Mouse (Mus musculus) embryonic facial prominence, embryonic 15.5 days (tissue): ENCODE results near the gene Rabgef1. TPM values are rescaled to one million over a fixed set of nuclear protein-coding genes. Genes with fewer than 3 reads are reported as not detected.

Experiments used
- ATAC-seq: fragments of 200-750 bp; cut with Nextera tagmentation; 2 replicates; pipeline ENCODE4 v1.8.0; 2017; ENCODE audit warnings: low read depth, moderate TSS enrichment; ENCODE audit not compliant: insufficient number of reproducible peaks, low FRiP score, low TSS enrichment
- H3K27ac ChIP-seq: fragments of 300-500 bp; sonication (generic); replicated peaks from 2 replicates; pipeline ENCODE4 v1.5.1; 2015; ENCODE audit warnings: mild to moderate bottlenecking, inconsistent platforms
- H3K27me3 ChIP-seq: fragments of 300-500 bp; sonication (generic); 2 replicates; pipeline ENCODE4 v1.6.1; 2015; ENCODE audit warnings: inconsistent platforms
- H3K36me3 ChIP-seq: fragments of 300-500 bp; sonication (generic); 2 replicates; pipeline ENCODE4 v1.6.1; 2015; ENCODE audit warnings: mild to moderate bottlenecking, inconsistent platforms
- H3K4me1 ChIP-seq: fragments of 300-500 bp; sonication (generic); 2 replicates; pipeline ENCODE4 v1.6.1; 2015; ENCODE audit warnings: inconsistent platforms
- H3K4me2 ChIP-seq: fragments of 300-500 bp; sonication (generic); replicated peaks from 2 replicates; pipeline ENCODE4 v1.6.1; 2015; ENCODE audit warnings: mild to moderate bottlenecking, inconsistent platforms
- H3K4me3 ChIP-seq: fragments of 300-500 bp; sonication (generic); replicated peaks from 2 replicates; pipeline ENCODE4 v1.5.1; 2015; ENCODE audit warnings: mild to moderate bottlenecking, inconsistent platforms
- H3K9ac ChIP-seq: fragments of 300-500 bp; sonication (generic); 2 replicates; pipeline ENCODE4 v1.6.1; 2015; ENCODE audit warnings: inconsistent platforms
- H3K9me3 ChIP-seq: fragments of 300-500 bp; sonication (generic); replicated peaks from 2 replicates; pipeline ENCODE4 v1.6.1; 2016; ENCODE audit warnings: inconsistent platforms
- WGBS: fragments of 180-500 bp; shearing (Covaris S2); methylation state at CpG from one replicate; pipeline ENCODE4 v1.1.7; 2015; 5-methylcytosine and 5-hydroxymethylcytosine counted together
- polyA plus RNA-seq: library from polyadenylated mRNA; unstranded; fragments of >200 nt; fragmentation: Nextera tagmentation; extraction: Ambion mirVana; gene quantifications from 2 replicates; pipeline ENCODE4 v1.2.1, GENCODE M21; 2015

Gene Rabgef1
- polyA plus RNA-seq, 1 experiment from 2014 or later, result 30.1 TPM

- Histone ChIP-seq H3K27me3 (no peaks in the 10 kb centered on the region), H3K36me3 (peaks cover 62% of the 10 kb centered on the region), H3K9me3 (no peaks in the 10 kb centered on the region), H3K9ac (no peak overlapping the region), H3K4me2 (no peak overlapping the region), H3K4me3 (no peak overlapping the region), H3K27ac (no peak overlapping the region), H3K4me1 (no peaks in the 10 kb centered on the region)
- WGBS, result 68% methylated on average over 2 of the region's 2 CpGs
- no peak for ATAC-seq
Observed at GRCm38 (mm10) chr5:130192356-130192944, 20.9 kb downstream of the Rabgef1 start.

- no peak overlapping the region for H3K4me2 ChIP-seq
- H3K27ac ChIP-seq, result no peak overlapping the region
- peaks cover 69% of the 10 kb centered on the region for H3K36me3 ChIP-seq
- no peaks in the 10 kb centered on the region for H3K27me3 ChIP-seq
- WGBS, result 74% methylated on average over 3 of the region's 3 CpGs
- no peaks in the 10 kb centered on the region for H3K9me3 ChIP-seq
- H3K9ac ChIP-seq, result no peak overlapping the region
- H3K4me3 ChIP-seq, result no peak overlapping the region
- H3K4me1 ChIP-seq, result no peaks in the 10 kb centered on the region
- no peak; the same call in 1 of the 2 replicates for ATAC-seq
Observed at GRCm38 (mm10) chr5:130193760-130194159, 22.2 kb downstream of the Rabgef1 start.

- no peaks in the 10 kb centered on the region for H3K27me3 ChIP-seq
- H3K36me3 ChIP-seq, result peaks cover 61% of the 10 kb centered on the region
- WGBS, result 84% methylated on average over 1 of the region's 1 CpGs
- no peak overlapping the region for H3K9ac ChIP-seq
- no peak overlapping the region for H3K4me3 ChIP-seq
- H3K27ac ChIP-seq, result no peak overlapping the region
- H3K4me1 ChIP-seq, result no peaks in the 10 kb centered on the region
- ATAC-seq, result no peak
- no peaks in the 10 kb centered on the region for H3K9me3 ChIP-seq
- no peak overlapping the region for H3K4me2 ChIP-seq
Observed at GRCm38 (mm10) chr5:130196307-130196706, 24.7 kb downstream of the Rabgef1 start.

GRCm38 (mm10) chr5:130197454-130197853, 25.9 kb downstream of the Rabgef1 start:
- Histone ChIP-seq H3K27me3 (no peaks in the 10 kb centered on the region), H3K9ac (no peak overlapping the region), H3K4me3 (no peak overlapping the region), H3K4me2 (no peak overlapping the region), H3K36me3 (peaks cover 58% of the 10 kb centered on the region), H3K9me3 (no peaks in the 10 kb centered on the region), H3K27ac (no peak overlapping the region), H3K4me1 (no peaks in the 10 kb centered on the region)
- WGBS, result 82% methylated on average over 3 of the region's 3 CpGs
- ATAC-seq, result no peak

GRCm38 (mm10) chr5:130197981-130198380, 26.4 kb downstream of the Rabgef1 start:
- 88% methylated on average over 7 of the region's 7 CpGs for WGBS
- no peak for ATAC-seq
- H3K9me3 ChIP-seq, result no peaks in the 10 kb centered on the region
- peaks cover 52% of the 10 kb centered on the region for H3K36me3 ChIP-seq
- H3K9ac ChIP-seq, result no peak overlapping the region
- no peak overlapping the region for H3K4me2 ChIP-seq
- no peaks in the 10 kb centered on the region for H3K27me3 ChIP-seq
- no peaks in the 10 kb centered on the region for H3K4me1 ChIP-seq
- no peak overlapping the region for H3K4me3 ChIP-seq
- H3K27ac ChIP-seq, result no peak overlapping the region

- H3K27ac ChIP-seq, result 0 out of 2 replicates have a peak overlapping the region, but pooled peaks have one; percentile 17
- ATAC-seq, result no peak
- H3K36me3 ChIP-seq, result peaks cover 37% of the 10 kb centered on the region
- H3K9me3 ChIP-seq, result no peaks in the 10 kb centered on the region
- H3K4me2 ChIP-seq, result no peak overlapping the region
- H3K4me3 ChIP-seq, result no peak overlapping the region
- no peaks in the 10 kb centered on the region for H3K27me3 ChIP-seq
- 84% methylated on average over 10 of the region's 10 CpGs for WGBS
- no peaks in the 10 kb centered on the region for H3K4me1 ChIP-seq
- no peak overlapping the region for H3K9ac ChIP-seq
Observed at GRCm38 (mm10) chr5:130200233-130201029, 28.8 kb downstream of the Rabgef1 start.

- no peaks in the 10 kb centered on the region for H3K4me1 ChIP-seq
- H3K36me3 ChIP-seq, result peaks cover 40% of the 10 kb centered on the region
- H3K9ac ChIP-seq, result no peak overlapping the region
- no peak overlapping the region for H3K4me3 ChIP-seq
- no peak overlapping the region for H3K27ac ChIP-seq
- ATAC-seq, result no peak
- no peak overlapping the region for H3K4me2 ChIP-seq
- H3K27me3 ChIP-seq, result no peaks in the 10 kb centered on the region
- 74% methylated on average over 4 of the region's 4 CpGs for WGBS
- no peaks in the 10 kb centered on the region for H3K9me3 ChIP-seq
Observed at GRCm38 (mm10) chr5:130203948-130204347, 32.4 kb downstream of the Rabgef1 start.

GRCm38 (mm10) chr5:130204560-130204959, 33.0 kb downstream of the Rabgef1 start:
- Histone ChIP-seq H3K9ac (no peak overlapping the region), H3K4me3 (no peak overlapping the region), H3K27ac (no peak overlapping the region), H3K4me1 (no peaks in the 10 kb centered on the region), H3K9me3 (no peaks in the 10 kb centered on the region), H3K36me3 (peaks cover 44% of the 10 kb centered on the region), H3K27me3 (no peaks in the 10 kb centered on the region), H3K4me2 (no peak overlapping the region)
- no peak for ATAC-seq
- WGBS, result 86% methylated on average over 6 of the region's 6 CpGs

GRCm38 (mm10) chr5:130205441-130206023, 33.9 kb downstream of the Rabgef1 start:
- Histone ChIP-seq H3K9ac (no peak overlapping the region), H3K27ac (no peak overlapping the region), H3K36me3 (peaks cover 48% of the 10 kb centered on the region), H3K4me1 (no peaks in the 10 kb centered on the region), H3K9me3 (no peaks in the 10 kb centered on the region), H3K4me2 (no peak overlapping the region), H3K4me3 (no peak overlapping the region), H3K27me3 (no peaks in the 10 kb centered on the region)
- ATAC-seq, result no peak
- 85% methylated on average over 3 of the region's 3 CpGs for WGBS

- H3K27ac ChIP-seq, result no peak overlapping the region
- no peak overlapping the region for H3K4me3 ChIP-seq
- no peak for ATAC-seq
- no peak overlapping the region for H3K9ac ChIP-seq
- no peaks in the 10 kb centered on the region for H3K27me3 ChIP-seq
- H3K4me2 ChIP-seq, result no peak overlapping the region
- no peaks in the 10 kb centered on the region for H3K9me3 ChIP-seq
- H3K4me1 ChIP-seq, result no peaks in the 10 kb centered on the region
- 90% methylated on average over 4 of the region's 4 CpGs for WGBS
- peaks cover 55% of the 10 kb centered on the region for H3K36me3 ChIP-seq
Observed at GRCm38 (mm10) chr5:130207299-130207698, 35.7 kb downstream of the Rabgef1 start.

GRCm38 (mm10) chr5:130212956-130213355, 41.4 kb downstream of the Rabgef1 start:
- 87% methylated on average over 11 of the region's 11 CpGs for WGBS
- H3K4me3 ChIP-seq, result no peak overlapping the region
- no peak overlapping the region for H3K9ac ChIP-seq

More at GRCm38 (mm10) chr5:130212956-130213355, 41.4 kb downstream of the Rabgef1 start:
- Histone ChIP-seq H3K9me3 (no peaks in the 10 kb centered on the region), H3K36me3 (peaks cover 65% of the 10 kb centered on the region), H3K27ac (no peak overlapping the region), H3K4me2 (no peak overlapping the region), H3K4me1 (no peaks in the 10 kb centered on the region), H3K27me3 (no peaks in the 10 kb centered on the region)
- no peak for ATAC-seq
